Mouse (Mus musculus): ENCODE measurements around the gene Gm21586. TPM values are rescaled to one million over a fixed set of nuclear protein-coding genes. Genes with fewer than 3 reads are reported as not detected.

Gene Gm21586
- polyA plus RNA-seq (2014; fragmentation: Illumina TruSeq; extraction: RNeasy Lipid Tissue Mini Kit (QIAGEN cat#74804); ENCODE audit: low read depth, low replicate concordance), result not detected

DNA sequence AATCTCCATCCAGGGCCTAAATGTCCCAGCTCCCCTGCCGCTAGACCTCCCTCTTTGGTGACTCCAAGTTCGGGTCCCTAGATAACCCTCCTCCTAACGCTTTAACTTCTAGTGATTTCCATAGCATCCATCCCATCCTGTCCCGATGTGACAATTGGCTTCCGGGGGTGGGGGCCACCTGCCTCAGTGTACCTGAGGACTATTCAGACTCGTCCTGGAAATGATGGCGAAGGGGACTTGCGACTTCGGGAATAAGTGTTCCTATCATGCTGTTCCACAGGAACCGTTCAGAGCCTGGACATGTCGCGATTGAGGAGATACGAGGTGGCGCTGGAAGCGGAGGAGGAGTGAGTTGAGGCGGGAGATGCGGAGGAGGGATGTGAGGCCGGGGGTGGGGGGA, at the start of gene Gm21586:
Gene Gm21586, plus strand, starts transcription at position 301 of the 400 bp plus-strand sequence.

DNA sequence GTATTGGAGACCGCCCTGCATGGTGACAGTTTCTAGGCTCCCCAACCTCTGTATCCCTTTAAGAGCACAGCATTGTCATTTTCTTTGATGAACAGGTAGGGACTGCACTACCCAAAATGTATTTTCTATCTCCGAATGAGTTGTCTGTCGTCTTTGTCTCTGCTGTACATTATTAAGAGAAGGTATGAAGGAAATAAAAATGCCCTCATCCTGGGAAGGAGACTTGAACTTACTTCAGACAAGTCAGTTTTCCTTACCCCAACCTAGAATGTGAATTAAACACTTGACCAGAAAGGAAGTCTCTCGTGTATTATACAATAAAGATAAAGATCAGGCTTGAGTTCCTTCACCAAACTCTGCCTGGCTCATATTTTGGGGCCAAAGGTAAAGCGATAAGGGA, 27.3 kb downstream of the Gm21586 start, which contains the start of gene Gm2163:
Gene Gm2163, plus strand, starts transcription at position 301 of the 400 bp plus-strand sequence.

Other genes with a start within 250 kb of the Gm21586 start
- 1.7 TPM for gene Gm10600, start 198.7 kb upstream of the Gm21586 start, polyA plus RNA-seq (2014; fragmentation: Illumina TruSeq; extraction: RNeasy Lipid Tissue Mini Kit (QIAGEN cat#74804); ENCODE audit: low read depth, low replicate concordance)
- not detected for gene Ccl21b, start 183.6 kb upstream of the Gm21586 start, polyA plus RNA-seq (2014; fragmentation: Illumina TruSeq; extraction: RNeasy Lipid Tissue Mini Kit (QIAGEN cat#74804); ENCODE audit: low read depth, low replicate concordance)
- gene Gm21953, start 145.1 kb upstream of the Gm21586 start, polyA plus RNA-seq (2014; fragmentation: Illumina TruSeq; extraction: RNeasy Lipid Tissue Mini Kit (QIAGEN cat#74804); ENCODE audit: low read depth, low replicate concordance), result not detected
- gene Fam205a3, start 121.0 kb upstream of the Gm21586 start, polyA plus RNA-seq (2014; fragmentation: Illumina TruSeq; extraction: RNeasy Lipid Tissue Mini Kit (QIAGEN cat#74804); ENCODE audit: low read depth, low replicate concordance), result not detected
- gene Gm2163, start 27.4 kb downstream of the Gm21586 start, polyA plus RNA-seq (2014; fragmentation: Illumina TruSeq; extraction: RNeasy Lipid Tissue Mini Kit (QIAGEN cat#74804); ENCODE audit: low read depth, low replicate concordance), result 0.42 TPM
- gene Fam205a2, start 88.8 kb downstream of the Gm21586 start, polyA plus RNA-seq (2014; fragmentation: Illumina TruSeq; extraction: RNeasy Lipid Tissue Mini Kit (QIAGEN cat#74804); ENCODE audit: low read depth, low replicate concordance), result not detected
- not detected for gene Gm10591, start 172.8 kb downstream of the Gm21586 start, polyA plus RNA-seq (2014; fragmentation: Illumina TruSeq; extraction: RNeasy Lipid Tissue Mini Kit (QIAGEN cat#74804); ENCODE audit: low read depth, low replicate concordance)
- 13.2 TPM for gene Gm2564, start 190.3 kb downstream of the Gm21586 start, polyA plus RNA-seq (2014; fragmentation: Illumina TruSeq; extraction: RNeasy Lipid Tissue Mini Kit (QIAGEN cat#74804); ENCODE audit: low read depth, low replicate concordance)
- not detected for gene Ccl27b, start 215.9 kb downstream of the Gm21586 start, polyA plus RNA-seq (2014; fragmentation: Illumina TruSeq; extraction: RNeasy Lipid Tissue Mini Kit (QIAGEN cat#74804); ENCODE audit: low read depth, low replicate concordance)
- not detected for gene Il11ra2, start 222.5 kb downstream of the Gm21586 start, polyA plus RNA-seq (2014; fragmentation: Illumina TruSeq; extraction: RNeasy Lipid Tissue Mini Kit (QIAGEN cat#74804); ENCODE audit: low read depth, low replicate concordance)